Mouse (Mus musculus): ENCODE measurements around the gene Exosc9.

Exosc9 gene

DNA sequence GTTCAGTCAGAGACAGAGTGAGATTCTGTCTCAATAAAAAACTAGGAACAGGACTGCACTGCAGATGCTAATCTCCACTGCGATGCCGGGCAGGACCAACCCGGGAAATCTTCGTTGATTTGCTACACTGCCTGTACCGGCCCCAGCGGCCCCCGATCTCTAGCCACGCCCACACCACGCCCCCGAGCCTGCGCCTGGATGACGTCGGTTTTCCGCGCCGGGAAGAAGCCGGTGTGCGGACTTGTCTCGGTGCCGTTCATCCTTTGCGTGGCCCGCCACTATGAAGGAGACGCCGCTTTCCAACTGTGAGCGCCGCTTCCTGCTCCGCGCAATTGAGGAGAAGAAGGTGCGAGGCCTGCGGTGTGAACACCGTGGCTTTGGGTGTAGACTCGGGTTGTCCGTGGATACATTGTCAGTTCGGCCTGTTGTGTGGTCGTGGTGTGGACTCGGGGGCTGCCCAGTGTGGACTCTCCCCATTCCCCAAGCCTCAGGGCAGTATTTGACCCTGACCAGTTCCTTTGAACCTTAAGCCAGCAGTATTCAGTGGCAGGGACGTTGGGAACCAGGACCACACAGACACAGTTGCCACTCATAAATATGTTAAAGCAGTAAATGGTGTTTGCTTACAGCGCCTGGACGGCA is at the start of gene Exosc9:
Gene Exosc9 (plus strand): TSS at position 201 of the 642 bp plus-strand sequence.
- DNase-seq, result peak; percentile 96

DNA sequence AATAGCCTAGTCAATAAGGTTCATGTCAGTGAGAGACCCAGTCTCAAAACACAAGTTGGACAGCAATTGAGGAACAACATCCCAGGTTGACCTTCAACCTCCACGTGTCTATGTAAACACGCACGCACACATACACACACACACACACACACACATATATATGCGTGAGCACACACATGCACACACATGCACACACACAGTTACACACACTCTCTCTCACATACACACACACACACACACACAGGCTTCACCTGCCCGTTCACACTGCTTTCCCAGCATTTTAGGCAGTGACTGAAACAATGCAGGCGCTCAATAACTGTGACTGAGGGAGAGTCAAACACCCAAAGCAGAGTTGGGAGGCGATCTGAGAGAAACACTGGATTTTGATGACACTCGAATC is 47.1 kb upstream of the Exosc9 start:
- DNase-seq, result no peak

DNA sequence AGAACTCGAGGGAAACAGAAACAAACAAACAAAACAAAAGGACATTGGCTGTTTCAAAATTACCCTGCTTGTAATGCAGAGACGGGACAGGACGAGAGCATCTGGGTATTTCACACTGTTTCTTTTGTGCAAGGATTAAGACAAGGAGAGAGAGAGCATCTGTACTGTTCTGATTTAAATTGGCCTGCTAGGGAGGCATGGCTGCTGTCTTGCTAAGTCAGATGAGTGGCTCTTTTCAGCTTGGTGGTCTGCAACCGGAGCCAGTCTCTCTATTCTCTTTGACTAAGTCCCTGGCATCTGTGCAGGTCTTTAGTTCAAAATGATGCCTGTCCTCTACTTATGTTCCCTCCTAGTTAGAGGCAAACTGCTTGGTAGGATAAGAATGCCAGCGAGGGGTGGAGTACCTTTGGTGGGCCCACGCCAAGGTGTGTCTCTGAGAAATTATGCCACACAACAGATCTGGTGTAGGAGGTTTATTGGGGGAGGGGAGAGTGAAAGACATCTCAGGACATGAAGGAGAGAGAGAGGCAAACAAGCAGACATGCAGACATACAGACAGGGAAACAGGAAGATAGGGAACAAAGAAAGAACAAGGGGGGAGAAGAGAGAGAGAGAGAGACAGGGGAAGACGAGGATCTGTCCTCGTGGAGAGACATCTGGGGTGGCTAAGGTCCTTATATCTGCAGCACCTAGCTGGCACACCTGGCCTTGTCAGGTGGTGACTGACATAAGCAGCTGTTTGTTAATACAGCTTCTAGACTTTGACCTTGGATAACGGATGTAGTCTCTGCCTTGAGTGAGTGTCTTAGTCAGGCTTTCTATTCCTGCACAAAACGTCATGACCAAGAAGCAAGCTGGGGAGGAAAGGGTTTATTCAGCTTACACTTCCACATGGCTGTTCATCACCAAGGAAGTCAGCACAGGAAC is 46.3 kb upstream of the Exosc9 start:
- DNase-seq, result no peak

DNA sequence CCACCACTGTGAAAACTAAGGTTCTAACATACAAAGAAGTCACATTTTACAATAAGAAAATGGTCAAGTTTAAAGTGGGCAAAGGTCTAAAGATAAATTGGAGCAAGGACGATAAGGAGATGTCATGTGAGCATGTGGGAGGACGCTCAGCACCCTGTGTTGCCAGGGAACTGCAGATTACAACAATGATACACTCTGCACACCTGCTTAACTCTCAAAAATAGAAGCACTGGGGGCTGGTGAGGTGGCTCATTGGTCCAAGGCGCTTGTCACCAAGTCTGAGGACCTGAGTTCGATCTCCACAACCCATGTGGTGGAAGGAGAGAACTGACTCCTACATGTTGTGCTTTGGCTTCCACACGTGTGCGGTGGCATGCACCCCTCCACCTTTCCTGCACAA is 40.9 kb upstream of the Exosc9 start:
- no peak for DNase-seq

DNA sequence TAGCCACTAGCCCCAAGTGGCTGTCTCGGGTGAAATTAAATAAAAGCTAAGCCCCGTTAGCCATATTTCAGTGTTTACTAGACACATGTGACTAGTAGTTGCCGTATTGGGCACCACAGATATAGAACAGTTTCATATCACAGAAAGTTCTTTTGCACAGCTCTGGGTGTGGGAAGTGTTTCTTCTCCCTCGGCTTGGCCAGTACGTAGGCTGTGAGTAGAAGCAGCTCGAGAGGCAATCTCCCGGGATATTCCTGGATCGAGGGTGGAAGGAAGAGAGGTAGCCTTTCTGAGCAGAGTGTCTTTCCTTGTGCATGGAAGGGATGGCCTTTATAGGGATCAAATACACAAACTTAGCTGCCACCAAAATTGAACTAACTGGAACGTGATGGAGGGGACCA is 36.2 kb upstream of the Exosc9 start:
- no peak for DNase-seq

DNA sequence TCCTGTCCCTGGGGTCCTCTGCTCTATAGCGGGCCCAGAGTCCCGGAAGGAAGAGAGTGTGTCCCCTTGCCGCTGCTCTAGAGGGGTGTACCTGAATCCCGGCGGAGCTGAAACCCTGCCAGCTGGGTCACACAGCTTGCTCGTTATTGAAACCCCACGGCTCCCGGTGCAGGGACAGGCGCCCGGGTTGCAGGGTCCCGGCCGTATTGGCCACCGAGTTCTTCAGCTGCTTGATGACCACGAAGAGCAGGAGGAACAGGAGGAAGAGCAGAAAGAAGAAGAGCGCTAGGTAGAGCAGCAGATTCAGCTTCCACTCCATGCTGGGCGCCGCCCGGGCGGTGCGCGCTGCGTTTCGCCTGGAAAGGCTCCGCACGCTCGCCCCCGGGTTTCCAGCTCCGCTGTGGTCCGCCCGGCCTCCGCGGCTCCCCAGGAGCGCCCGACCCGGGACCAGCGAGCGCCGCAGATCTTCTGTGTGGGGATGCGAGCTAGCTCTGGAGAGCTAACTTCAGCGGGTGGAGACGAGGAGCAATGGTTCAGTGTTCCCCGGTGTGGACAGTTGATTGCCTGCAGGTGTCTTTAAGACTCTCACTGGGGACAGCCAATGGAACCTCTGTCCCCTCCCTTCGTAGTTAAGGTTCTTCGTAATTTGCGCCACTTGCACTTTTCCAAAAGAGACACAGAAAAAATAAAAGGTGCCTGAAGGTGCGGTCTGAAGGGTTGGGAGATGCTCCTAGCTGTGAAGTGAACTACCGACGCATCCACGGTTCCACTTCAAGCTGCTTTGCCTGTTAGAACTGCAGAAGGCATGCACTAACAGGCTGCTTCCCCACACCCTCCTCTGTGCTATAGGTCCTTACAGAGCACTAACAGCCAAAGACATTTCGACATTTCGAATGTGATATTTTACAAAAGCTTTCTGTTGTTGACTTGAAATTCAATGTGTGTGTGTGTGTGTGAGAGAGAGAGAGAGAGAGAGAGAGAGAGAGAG is 31.0 kb upstream of the Exosc9 start, which contains the start of gene Gm11549:
Gene Gm11549 (minus strand): TSS at position 741 of the 988 bp plus-strand sequence.
- DNase-seq, result no peak

DNA sequence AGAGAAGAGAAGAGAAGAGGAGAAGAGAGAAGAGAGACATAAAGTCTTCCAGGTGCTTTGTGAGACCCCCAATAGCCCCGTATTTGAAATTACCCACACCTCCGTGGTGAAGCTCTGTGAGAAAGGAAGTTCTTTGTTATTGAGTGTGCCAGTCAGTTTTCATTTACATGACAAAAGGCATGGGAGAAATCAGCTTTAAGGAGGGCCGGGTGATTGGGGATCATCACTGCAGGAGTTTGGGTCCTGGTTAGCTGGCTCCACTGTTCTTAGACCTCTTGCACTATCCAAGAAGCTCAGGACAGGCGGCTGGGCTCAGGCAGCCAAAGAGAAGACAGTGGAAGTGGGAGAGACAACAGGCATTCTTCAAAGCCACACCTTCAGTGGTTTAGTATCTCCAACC is 30.3 kb upstream of the Exosc9 start:
- no peak for DNase-seq

DNA sequence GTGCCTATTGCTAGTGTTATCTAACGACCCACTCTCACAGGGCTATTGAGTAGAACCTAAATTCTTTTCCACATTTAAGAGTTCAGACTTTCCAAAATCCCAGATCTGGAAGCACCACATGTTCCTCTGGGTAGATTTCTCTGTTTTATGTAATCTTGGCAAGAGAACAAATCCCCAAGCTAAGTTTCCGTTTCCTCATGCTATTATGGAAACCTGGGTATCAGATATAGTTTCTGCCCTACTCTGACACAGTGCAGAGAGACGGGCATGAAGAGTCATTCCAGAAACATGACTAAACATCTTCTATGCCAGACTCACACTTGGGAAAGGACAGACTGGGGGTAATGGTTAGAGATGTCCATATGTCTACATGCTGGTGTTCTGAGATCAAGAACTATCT is 27.9 kb upstream of the Exosc9 start:
- no peak for DNase-seq

DNA sequence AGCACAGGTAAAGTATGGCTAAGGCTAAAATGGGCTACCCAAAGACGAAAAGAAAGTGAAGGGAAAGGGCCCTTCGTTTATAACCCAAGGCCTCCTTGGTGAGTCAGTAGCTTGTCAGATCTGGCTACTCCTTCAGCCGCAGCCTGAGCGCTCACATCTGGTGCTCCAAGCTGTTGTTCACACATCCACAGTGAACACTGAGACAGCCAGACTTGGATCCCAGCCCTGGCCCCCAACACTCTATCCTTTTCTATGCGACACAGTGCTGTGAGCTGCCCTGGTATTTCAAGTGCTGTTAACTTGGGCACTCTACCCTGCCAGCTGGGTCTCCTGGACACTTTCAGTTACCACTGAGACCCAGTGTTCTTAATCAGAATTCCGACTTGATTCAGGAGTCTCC is 22.1 kb upstream of the Exosc9 start:
- DNase-seq, result peak; percentile 66

DNA sequence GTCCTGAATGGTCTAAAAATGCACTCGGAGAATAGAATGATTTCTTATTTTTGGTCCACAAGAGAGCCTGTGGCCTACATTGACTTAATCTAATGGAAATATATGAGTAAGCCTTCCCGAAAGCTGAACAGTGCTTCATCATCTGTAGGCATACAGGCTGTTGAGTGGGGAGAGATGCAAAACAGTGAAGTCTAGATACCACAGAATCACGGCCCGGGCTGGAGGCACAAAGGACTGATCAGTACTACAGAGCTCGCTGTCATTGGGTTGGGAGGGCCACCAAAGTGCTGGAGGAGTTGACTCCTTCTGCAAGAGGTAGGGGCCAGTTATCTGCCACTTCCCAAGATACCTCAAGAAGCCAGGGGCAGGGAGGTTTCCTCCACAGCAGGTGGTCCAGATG is 21.6 kb upstream of the Exosc9 start:
- no peak for DNase-seq

DNA sequence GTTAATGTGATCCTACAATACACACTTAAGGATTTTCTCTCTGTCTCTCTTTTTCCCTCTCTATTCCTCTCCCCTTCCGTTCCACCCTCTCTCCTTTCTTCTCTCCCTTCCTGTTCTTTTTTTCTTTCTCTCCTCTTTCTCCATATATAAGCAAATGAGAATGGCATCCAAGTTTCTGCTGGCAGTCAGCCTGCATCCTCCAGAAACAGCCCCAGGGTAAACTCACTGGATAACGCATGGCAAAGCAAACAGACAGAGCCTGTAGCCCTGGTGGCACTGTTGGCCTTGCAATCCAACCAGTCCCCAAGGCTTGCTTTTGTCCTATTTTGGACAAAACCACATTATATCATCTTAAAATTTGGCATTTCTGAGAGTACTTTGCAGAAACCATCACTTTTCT is 21.2 kb upstream of the Exosc9 start:
- DNase-seq, result no peak

DNA sequence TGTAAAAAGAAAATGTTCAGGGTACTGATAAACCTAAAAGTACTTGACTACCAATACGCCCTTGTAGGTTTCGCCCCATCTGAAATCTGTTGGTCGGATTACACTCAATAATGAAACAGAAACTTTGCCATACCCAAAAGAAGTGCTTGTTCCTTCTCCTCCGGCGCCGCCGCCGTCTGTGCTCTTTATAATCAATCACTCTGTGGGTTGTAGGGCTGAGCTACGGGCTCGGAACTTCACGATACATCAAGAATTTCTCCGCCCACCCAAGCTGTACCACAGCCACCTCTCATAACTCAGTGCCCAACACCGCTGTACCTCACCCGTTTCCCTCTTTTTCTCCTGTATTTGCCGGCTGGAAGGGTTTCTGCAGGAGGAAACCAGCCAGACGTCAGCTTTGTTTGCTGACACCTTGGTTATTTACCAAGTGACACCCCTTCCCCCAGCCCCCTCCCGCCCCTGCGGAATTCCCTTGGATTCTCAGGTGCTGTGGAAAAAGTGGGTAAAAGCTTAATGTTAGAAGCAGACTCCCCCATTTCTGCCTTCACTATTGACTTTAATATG is 20.3 kb upstream of the Exosc9 start:
- DNase-seq, result no peak

DNA sequence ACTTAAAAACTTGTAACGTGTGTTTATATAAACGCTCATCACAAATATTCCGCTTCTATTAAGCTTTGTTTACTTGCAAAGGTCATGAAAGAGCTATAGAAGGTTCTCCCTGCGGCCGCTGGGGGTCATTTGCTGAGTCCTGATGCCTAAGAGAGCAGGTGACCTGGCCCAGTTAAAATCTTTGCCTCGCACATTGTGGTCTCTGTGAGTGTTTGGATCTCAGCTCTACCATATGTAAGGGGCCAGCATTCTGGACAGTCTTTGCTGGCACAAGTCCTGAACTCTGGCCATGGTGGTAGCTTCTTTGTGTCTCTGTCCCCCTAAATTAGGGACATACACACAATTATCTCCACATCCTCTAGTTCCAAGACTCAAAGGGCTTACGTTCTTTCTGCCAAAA is 19.7 kb upstream of the Exosc9 start:
- no peak for DNase-seq

DNA sequence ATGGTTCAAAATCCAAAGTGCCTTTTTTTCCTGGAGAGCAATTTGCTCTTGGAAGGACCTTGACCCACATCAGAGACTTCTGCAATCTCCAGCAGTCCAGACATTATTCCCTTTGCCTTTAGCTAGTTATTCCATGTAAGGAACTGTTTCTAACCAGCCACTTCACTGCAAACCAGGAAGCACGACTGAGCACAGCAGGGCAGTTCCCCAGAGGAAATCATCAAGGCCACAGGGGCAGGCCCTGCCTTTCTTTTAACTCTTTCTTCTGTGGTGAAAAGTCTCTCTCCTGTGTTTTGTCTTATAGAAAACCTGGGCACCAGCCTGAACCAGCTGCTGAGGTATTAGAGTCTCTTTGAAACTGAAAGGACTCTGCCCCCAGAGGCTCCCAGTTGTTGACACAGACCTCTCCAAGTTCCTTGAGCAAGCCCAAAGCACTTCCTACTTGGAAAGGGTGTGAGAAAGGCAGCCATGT is 19.2 kb upstream of the Exosc9 start:
- no peak for DNase-seq

DNA sequence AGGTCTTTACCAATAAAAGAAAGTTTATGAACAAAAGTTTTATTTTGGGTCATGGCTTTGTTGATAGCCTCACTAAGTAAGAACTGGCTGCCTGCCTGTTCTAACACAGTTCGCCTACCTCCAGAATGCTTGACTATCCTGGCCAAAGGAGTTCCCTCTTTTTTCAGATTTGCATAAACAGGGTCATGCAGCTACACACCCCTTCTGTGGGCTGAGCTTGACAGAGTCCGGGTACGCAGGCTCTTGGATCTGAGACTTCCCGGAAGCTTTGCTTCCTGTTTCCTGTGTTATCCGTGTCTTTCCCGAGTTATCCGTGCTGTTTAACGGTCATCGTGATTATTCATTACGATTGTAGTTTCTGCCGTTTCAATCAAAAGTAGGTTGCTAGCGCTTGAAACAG is 16.4 kb upstream of the Exosc9 start:
- no peak for DNase-seq

DNA sequence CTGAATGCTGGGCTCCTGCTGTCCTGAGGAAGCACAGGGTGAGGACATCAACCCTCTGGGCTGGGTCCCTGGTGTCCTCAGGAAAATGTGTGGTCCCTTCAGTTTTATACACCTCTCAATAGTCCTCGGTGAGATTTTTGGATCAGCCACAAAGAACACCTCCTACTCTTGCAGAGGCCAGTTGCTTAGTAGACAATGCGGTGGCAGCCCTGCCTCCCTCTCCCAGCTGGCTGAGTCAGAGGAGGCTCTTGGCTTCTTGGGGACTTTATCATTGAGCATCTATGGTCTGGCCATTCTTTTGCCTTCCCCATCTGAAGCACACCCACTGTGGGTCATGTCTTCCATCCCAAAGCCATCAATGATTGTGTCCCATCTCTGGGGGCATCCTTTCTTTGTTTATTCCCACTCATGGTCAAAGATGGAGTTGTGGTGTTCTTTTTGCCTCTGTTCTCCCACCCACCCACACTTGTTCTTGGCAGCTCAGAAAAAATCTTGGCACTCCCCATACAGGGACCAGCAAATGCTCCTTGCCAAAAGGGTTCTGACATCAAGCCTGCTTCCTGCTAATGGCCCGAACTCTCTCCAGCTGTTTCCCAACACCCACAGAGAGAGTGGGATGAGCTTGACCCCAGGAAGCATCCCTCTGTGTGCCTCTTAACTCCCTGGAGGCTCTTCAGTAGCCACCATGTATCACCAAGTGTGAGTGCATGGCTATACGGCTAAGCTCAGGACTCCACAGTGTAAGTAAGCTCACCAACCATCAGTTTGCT is 14.5 kb upstream of the Exosc9 start:
- DNase-seq, result no peak

DNA sequence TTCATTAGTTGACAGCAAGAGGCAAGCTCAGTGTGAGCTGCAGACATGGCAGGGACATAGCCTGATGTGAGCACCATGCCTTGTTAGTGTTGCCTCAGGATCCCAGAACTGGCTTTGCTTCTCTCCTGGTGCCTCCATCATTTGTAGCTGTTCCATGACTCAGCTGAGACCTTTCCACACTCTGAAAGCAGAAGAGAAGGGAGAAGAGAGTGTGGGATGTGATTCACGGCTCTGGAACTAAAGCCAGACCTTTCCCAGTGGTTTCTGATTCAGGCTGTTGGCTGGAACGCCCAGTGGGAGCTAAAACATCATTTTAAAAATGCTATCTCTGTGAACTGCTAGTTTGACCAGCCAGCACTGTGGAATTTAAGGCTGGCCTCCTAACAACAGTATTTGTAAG is 11.7 kb upstream of the Exosc9 start:
- DNase-seq, result no peak

DNA sequence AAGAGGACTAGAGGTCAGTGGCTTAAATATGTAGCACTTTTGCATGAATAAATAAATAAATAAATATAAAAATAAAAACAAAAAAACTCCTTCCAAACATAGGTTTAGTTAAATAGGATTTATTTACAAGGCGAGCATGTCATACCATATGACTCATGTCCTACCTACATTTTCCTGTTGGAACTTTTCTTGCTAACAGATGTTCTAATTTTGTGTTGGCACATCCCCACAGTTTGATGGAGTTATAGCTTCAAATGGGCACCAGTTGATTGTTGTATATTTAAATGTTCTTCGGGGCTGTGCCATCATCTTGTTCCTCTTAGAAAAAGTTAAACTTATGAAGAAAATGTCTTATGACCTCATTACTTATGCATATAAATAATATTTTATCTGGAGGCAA is 11.0 kb upstream of the Exosc9 start:
- DNase-seq, result no peak

DNA sequence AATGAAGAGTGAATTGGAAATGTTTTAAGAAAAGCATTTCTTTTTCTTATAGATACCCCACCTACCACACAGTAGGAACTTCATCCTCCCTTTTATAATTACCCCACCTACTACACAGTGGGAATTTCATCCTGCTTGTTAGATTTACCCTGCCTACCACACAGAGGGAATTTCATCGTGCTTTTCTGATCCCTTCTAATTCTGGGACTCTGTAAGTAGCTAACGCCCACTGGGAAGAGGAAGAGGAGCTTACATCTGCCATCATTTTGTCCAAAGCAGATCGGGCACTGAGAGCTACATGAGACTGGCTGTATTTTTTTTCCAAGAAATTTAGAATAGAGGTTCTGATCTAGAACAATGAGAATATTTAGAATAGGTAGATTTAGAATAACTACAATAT is 7.4 kb upstream of the Exosc9 start:
- no peak for DNase-seq

DNA sequence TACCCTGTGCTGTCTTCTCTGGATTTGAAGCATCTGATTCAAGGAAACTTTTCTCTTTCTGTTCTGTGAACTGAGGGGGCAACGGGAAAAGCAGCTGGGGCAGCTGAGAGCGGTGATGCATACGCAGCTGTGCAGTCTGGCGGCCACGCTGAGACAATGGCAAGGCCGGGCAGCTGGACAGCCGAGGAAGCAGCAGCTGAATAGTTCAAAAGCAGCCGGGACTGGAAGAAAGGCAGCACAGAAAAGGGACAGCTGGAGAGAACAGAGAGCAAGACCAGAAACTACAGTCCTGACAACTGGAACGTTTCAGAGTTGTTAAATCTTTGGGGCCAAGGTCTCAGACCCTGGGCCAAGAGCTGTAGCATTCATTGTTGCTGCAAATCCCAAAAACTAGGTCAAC is 1.1 kb upstream of the Exosc9 start:
- peak; percentile 29 for DNase-seq

DNA sequence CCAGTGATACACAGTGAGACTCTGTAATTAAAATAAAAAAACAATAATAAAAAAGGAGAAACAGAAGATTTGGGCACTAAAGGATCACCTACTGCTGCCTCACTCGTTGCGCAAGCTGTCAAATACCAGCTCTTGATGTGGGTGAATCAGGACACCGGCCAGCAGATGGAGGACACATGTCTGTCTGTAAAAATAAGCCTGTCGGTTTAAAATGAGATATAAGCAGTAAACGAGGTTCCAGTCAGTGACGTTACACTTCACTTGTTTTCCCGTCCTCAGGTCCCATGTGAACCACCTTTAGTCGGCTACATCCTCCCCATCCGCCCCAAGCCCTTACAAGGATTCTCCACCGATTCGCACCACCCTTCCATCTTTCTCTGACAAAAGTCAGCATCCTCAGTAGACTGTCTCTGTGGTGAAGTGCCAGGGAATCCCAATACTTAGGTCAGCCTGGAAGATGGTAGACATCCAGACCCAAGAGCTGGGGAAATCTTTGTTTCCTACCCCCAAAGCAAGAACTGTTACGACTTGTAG is 488 bp upstream of the Exosc9 start:
- no peak for DNase-seq

DNA sequence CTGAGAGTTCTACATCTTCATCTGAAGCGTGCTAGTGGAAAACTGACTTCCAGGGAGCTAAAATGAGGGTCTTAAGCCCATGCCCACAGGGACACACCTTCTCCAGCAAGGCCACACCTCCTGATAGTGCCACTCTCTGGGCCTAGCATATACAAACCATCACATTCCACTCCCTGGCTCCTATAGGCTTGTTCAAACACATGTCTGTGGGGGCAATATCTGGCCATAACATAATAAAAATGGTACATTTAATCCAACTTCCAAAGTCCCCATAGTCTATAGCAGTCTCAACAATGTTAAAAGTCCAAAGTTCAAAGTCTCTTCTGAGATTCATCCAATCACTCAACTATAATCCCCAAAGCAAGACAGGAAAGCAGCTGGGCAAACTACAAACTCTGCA is 5.2 kb downstream of the Exosc9 start:
- DNase-seq, result no peak
